Mouse (Mus musculus) forebrain, embryonic 10.5 days (tissue): ENCODE results near the gene Pipox. TPM values are rescaled to one million over a fixed set of nuclear protein-coding genes. Genes with fewer than 3 reads are reported as not detected.

Source experiments
- DNase-seq: peaks from one replicate; pipeline ENCODE4 v3.0.0-alpha.2; 2017; ENCODE audit warnings: low spot score; ENCODE audit errors: extremely low spot score
- H3K27ac ChIP-seq: fragments of 300-500 bp; sonication (generic); 2 replicates; pipeline ENCODE4 v1.5.1; 2016; ENCODE audit warnings: mild to moderate bottlenecking
- H3K27me3 ChIP-seq: fragments of 300-500 bp; sonication (generic); 2 replicates; pipeline ENCODE4 v1.6.1; 2016; ENCODE audit warnings: mild to moderate bottlenecking; ENCODE audit not compliant: poor library complexity, severe bottlenecking
- H3K36me3 ChIP-seq: fragments of 300-500 bp; sonication (generic); replicated peaks from 2 replicates; pipeline ENCODE4 v1.6.1; 2016; ENCODE audit warnings: mild to moderate bottlenecking, moderate library complexity
- H3K4me1 ChIP-seq: fragments of 300-500 bp; sonication (generic); 2 replicates; pipeline ENCODE4 v1.6.1; 2016
- H3K4me3 ChIP-seq: fragments of 300-500 bp; sonication (generic); 2 replicates; pipeline ENCODE4 v1.5.1; 2016; ENCODE audit warnings: mild to moderate bottlenecking, moderate library complexity
- H3K9me3 ChIP-seq: fragments of 300-500 bp; sonication (generic); 2 replicates; pipeline ENCODE4 v1.6.1; 2016; ENCODE audit warnings: mild to moderate bottlenecking, moderate library complexity
- WGBS: fragments of 180-500 bp; shearing (Covaris S2); methylation state at CpG from one replicate; pipeline ENCODE4 v1.1.7; 2016; 5-methylcytosine and 5-hydroxymethylcytosine counted together
- polyA plus RNA-seq: library from polyadenylated mRNA; unstranded; fragments of >200 nt; fragmentation: Nextera tagmentation; extraction: Ambion mirVana; gene quantifications from 2 replicates; pipeline ENCODE4 v1.2.1, GENCODE M21; 2016

Gene Pipox
- polyA plus RNA-seq, 1 experiment from 2014 or later, result 10.0 TPM

DNA sequence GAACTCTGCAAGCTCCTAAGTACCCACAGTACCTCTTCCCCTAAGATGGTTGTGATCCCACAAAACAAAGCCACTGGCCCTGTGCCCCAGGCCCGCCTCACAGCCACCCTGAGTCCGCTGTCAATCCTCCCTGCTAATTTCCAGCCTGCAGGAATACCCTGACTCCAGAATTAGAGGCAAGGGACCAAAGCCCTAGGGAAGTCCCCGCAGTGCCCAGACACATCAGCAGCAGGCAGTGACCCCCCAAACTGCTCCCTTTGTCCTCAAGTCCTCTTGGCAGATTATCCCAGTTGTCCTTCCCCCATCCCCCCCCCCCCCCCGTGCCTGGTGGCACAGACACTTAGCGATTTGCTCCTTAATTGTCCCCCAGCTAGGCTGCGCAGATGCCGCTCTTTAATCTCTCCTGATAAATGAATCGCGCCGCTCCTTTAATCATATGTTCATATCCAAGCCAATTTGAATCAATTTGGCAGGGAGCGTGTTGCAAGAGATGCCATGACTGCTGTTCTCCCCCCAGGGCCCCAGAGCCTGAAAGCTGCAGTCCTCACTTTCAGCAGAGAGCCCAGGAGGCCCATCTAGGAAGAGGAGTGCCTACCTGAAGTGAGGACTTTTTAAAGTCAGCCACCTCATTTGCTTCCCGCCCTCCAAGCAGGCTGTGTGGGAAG, 26.3 kb downstream of the Pipox start:
- Histone ChIP-seq H3K4me3 (peak overlapping the region; percentile 21; the same call in 1 of the 2 replicates), H3K9me3 (no peaks in the 10 kb centered on the region), H3K27me3 (peaks cover 93% of the 10 kb centered on the region), H3K27ac (peak overlapping the region; percentile 60), H3K36me3 (0 out of 2 replicates have a peak, but pooled peaks cover 5% of the 10 kb centered on the region), H3K4me1 (peaks cover 61% of the 10 kb centered on the region)
- DNase-seq, result no peak
- 3% methylated on average over 12 of the region's 12 CpGs for WGBS

DNA sequence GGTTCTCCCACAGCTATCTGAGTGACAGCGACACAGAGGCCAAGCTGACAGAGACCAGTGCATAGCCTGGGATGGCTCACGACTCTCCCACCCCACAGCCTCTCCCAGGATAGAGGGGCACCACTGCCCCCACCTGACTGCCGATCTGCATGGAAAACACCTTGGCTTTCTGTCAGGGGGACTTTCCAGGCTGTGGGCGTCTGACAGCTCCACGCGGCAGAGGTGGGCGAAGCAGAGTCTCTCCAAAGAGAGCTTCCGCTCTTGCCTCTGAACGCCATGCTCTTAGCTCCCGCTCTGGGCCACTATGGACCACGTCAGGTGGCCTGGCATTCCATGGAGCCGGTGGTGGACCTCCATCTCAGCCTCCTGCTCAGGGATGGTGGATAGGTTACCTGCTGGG, 29.1 kb downstream of the Pipox start:
- Histone ChIP-seq H3K4me1 (peaks cover 60% of the 10 kb centered on the region), H3K27me3 (peaks cover 98% of the 10 kb centered on the region), H3K4me3 (no peak overlapping the region), H3K36me3 (peaks cover 20% of the 10 kb centered on the region), H3K27ac (peak overlapping the region; percentile 40; the same call in 1 of the 2 replicates), H3K9me3 (no peaks in the 10 kb centered on the region)
- 65% methylated on average over 12 of the region's 12 CpGs for WGBS
- no peak for DNase-seq

DNA sequence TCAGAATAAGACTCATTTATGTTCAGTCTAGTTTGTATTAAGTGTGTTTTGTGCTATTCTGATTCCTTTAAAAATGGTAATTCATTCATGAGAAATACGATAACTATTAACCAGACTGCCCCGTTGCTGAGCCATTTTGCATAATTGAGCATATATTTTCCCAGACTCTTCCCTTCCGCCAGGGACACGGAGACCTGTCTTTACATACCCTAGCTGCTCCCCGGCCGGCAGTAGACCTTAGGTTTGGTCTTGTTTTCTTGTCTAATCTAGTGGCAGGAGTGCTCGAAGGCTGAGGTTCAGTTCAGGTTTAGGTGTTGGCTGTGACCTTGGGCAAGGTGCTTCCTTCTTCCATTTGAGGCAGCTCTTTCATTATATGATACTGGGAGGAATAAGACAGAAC, 31.0 kb downstream of the Pipox start:
- no peak overlapping the region for H3K4me3 ChIP-seq
- WGBS, result 93% methylated on average over 7 of the region's 7 CpGs
- H3K27me3 ChIP-seq, result peaks cover 98% of the 10 kb centered on the region
- H3K4me1 ChIP-seq, result peaks cover 66% of the 10 kb centered on the region
- H3K9me3 ChIP-seq, result no peaks in the 10 kb centered on the region
- H3K27ac ChIP-seq, result no peak overlapping the region
- no peak for DNase-seq
- H3K36me3 ChIP-seq, result peaks cover 30% of the 10 kb centered on the region

DNA sequence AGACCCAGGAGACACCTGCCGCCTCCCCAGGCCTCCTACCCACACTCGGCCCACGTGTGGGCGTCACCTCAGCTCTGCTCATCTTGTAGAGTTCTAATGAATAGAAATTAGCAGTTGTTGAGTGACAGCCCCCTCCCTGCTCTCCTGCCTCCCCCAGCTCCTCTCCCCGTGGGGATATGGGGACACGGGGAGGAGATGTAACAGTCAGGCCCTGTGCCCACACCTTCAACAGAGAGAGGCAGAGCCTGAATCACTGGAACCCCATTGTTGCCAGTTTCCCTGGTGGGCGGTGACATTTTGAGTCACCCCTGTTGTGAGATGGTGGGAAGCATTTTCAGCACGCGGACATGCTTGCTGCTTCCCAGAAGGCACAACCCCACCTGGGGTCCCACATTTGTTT, 32.9 kb downstream of the Pipox start:
- peaks cover 92% of the 10 kb centered on the region for H3K27me3 ChIP-seq
- DNase-seq, result no peak
- WGBS, result 83% methylated on average over 9 of the region's 9 CpGs
- H3K9me3 ChIP-seq, result no peaks in the 10 kb centered on the region
- peaks cover 37% of the 10 kb centered on the region for H3K36me3 ChIP-seq
- H3K4me1 ChIP-seq, result peaks cover 56% of the 10 kb centered on the region
- H3K27ac ChIP-seq, result no peak overlapping the region
- no peak overlapping the region for H3K4me3 ChIP-seq

DNA sequence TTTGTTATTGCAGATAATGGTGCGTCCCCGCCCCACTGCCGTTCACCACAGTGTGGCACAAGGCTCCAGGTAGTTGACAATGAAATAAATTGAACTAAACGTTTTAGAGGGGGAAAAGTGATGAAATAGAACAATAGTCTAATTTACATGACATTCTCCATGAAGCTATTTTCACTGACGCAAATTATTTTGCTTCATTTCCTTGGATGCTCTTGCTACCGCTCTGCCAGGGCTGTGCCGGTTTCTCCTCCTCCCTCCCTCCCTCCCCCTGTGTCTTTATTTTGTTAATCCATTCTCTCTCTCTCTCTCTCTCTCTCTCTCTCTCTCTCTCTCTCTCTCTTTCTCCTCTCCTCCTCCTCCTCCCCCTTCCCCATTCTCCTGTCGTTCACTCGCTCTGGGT, 35.3 kb downstream of the Pipox start:
- H3K27ac ChIP-seq, result peak overlapping the region; percentile 63
- DNase-seq, result no peak
- H3K27me3 ChIP-seq, result peaks cover 84% of the 10 kb centered on the region
- no peaks in the 10 kb centered on the region for H3K9me3 ChIP-seq
- H3K4me1 ChIP-seq, result peaks cover 51% of the 10 kb centered on the region
- H3K36me3 ChIP-seq, result peaks cover 45% of the 10 kb centered on the region
- 32% methylated on average over 9 of the region's 9 CpGs for WGBS
- H3K4me3 ChIP-seq, result 0 out of 2 replicates have a peak overlapping the region, but pooled peaks have one; percentile 7

DNA sequence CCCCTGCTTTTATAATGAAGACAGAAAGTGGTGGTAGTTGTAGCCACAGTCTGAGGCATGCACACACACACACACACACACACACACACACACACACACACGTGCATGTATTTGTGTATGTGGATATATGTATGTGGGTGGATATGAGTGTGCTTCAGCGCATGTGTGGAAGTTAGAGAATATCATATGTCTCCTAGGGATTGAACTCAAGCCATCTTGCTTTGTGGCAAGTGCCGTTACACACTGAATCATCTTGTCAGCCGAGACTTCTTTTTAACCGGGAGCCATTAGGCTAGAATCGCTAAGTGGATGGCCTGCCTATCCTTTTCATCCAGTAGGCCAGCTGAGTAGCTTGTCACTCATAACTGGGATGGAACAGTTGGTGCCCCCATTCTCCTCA, 36.8 kb downstream of the Pipox start:
- WGBS, result 92% methylated on average over 6 of the region's 6 CpGs
- peaks cover 51% of the 10 kb centered on the region for H3K4me1 ChIP-seq
- no peak overlapping the region for H3K4me3 ChIP-seq
- H3K36me3 ChIP-seq, result peaks cover 57% of the 10 kb centered on the region
- DNase-seq, result no peak
- peaks cover 77% of the 10 kb centered on the region for H3K27me3 ChIP-seq
- H3K27ac ChIP-seq, result no peak overlapping the region
- no peaks in the 10 kb centered on the region for H3K9me3 ChIP-seq

DNA sequence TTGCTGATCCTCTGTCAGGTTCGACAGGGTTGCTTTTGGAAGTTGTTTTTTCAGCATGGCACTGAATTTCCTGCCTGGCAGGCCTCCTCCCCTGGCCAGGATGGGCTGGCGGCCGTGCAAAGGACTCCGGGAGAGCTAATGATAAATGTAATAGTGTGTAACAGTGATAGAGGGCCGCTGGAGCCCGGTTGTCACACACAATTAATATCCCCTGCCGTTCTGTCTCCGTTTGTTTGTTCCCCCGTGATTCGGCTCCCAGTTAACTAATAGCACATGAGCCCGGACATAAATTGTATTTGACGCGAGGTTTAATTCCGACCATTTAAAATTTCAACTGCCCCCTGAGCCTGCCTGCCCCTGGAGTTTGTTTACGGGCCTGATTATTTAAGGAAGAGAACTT, 38.5 kb downstream of the Pipox start:
- no peak for DNase-seq
- H3K27me3 ChIP-seq, result peaks cover 75% of the 10 kb centered on the region
- H3K4me3 ChIP-seq, result no peak overlapping the region
- H3K36me3 ChIP-seq, result peaks cover 63% of the 10 kb centered on the region
- 66% methylated on average over 15 of the region's 15 CpGs for WGBS
- peaks cover 58% of the 10 kb centered on the region for H3K4me1 ChIP-seq
- H3K9me3 ChIP-seq, result no peaks in the 10 kb centered on the region
- 0 out of 2 replicates have a peak overlapping the region, but pooled peaks have one; percentile 53 for H3K27ac ChIP-seq

DNA sequence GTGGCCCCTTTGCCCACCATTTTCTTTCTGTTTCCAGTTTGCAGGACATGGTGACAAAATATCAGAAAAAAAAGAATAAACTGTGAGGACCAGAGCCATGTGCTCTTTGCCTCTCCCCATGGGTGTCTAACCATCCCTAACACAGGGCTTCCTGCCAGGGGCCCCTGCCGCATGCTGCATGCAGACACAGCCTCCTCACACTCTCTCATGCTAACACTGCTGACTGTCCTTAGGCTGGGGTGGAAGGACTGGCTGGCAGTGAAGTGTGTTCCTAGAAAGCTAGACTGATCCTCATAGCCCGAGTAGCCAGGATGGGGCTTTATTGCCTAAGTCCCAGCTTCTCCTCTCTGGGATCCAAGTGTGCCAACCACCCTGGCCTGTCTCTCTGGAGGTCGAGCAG, 39.3 kb downstream of the Pipox start:
- H3K36me3 ChIP-seq, result peaks cover 63% of the 10 kb centered on the region
- peaks cover 75% of the 10 kb centered on the region for H3K27me3 ChIP-seq
- H3K27ac ChIP-seq, result peak overlapping the region; percentile 53
- no peak overlapping the region for H3K4me3 ChIP-seq
- WGBS, result 53% methylated on average over 3 of the region's 3 CpGs
- peaks cover 59% of the 10 kb centered on the region for H3K4me1 ChIP-seq
- H3K9me3 ChIP-seq, result no peaks in the 10 kb centered on the region
- DNase-seq, result no peak

DNA sequence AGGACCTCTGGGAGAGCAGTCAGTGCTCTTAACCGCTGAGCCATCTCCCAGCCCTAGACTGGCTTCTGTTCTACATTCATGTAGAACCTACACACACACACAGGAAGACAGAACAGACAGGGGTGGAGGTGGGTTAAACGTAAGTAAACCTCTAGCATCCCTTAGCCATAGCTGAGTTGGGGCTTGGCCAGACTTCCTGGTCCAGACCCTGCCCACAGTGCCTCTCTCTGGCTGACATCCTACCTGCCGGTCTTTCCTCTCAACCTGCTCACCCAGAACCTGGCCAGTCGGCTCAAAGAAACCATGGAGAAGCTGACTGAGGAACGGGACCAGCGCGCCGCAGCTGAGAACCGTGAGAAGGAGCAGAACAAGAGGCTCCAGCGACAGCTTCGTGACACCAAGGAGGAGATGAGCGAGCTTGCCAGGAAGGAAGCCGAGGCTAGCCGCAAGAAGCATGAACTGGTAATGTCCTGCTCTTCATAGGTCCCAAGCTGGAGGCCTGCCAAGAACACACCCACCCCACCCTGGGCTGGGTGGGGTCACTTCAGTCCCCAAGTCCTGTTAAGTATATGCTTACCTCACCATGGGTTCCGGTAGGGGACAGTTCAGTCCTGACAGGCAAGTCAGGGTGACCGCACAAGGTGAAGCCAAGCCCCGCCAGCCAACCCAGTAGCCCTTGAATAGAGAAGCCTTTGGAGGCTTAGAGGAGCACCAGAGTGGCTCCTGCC, 40.8 kb downstream of the Pipox start:
- Histone ChIP-seq H3K4me3 (no peak overlapping the region), H3K9me3 (no peaks in the 10 kb centered on the region), H3K36me3 (peaks cover 67% of the 10 kb centered on the region), H3K27me3 (peaks cover 71% of the 10 kb centered on the region), H3K27ac (no peak overlapping the region), H3K4me1 (peaks cover 55% of the 10 kb centered on the region)
- WGBS, result 94% methylated on average over 17 of the region's 17 CpGs
- DNase-seq, result no peak

DNA sequence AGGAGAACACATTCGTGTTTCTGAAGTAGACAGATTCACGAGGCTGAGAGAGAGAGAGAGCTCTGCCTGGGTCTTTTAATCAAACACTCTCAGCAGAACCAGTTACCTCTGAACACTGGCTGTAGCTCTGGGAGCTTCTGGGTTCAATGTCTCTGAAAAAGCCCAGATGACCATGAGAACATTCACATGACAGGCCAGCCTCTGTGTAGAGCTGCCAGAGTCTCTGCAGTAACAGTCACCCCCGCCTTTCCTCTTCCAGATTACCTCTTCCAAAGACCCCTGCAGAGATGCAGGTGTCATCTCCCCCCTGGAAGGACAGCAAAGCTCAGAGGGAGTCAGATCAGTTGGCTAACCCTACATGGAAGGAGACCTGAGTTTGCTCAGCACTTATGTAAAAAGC, 41.7 kb downstream of the Pipox start:
- no peak for DNase-seq
- Histone ChIP-seq H3K36me3 (peaks cover 67% of the 10 kb centered on the region), H3K9me3 (no peaks in the 10 kb centered on the region), H3K4me3 (no peak overlapping the region), H3K4me1 (peaks cover 56% of the 10 kb centered on the region), H3K27me3 (peaks cover 71% of the 10 kb centered on the region), H3K27ac (no peak overlapping the region)
- WGBS, result 68% methylated on average over 3 of the region's 3 CpGs

DNA sequence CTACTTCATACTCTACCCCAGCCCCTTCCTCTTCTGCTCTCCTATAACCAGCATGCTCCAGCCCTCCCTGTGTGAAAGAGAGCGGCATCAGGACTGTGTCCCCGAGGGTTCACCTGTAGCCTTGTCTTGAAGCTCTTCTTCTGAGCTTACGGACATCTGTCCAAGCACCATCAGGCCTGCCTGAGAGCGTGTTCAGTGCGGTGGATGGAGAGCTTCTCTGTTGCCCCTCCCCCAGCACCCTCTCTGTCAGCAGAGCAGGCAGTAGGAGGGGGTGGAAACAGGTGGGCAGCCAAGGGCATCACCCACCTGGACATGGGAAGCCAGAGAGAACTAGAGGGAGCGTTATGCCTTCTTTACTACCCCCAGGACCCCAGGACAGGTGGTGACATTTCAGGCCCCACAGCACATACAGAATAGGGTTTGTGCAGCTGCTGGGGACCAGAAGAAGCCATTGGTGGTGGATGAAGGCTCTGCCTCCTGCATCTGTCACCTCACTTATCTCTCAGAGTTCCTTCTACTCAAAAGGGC, 42.3 kb downstream of the Pipox start:
- peak overlapping the region; percentile 62; the same call in 1 of the 2 replicates for H3K27ac ChIP-seq
- no peaks in the 10 kb centered on the region for H3K9me3 ChIP-seq
- peaks cover 71% of the 10 kb centered on the region for H3K27me3 ChIP-seq
- 79% methylated on average over 6 of the region's 6 CpGs for WGBS
- peaks cover 73% of the 10 kb centered on the region for H3K36me3 ChIP-seq
- H3K4me1 ChIP-seq, result peaks cover 54% of the 10 kb centered on the region
- no peak overlapping the region for H3K4me3 ChIP-seq
- no peak for DNase-seq

DNA sequence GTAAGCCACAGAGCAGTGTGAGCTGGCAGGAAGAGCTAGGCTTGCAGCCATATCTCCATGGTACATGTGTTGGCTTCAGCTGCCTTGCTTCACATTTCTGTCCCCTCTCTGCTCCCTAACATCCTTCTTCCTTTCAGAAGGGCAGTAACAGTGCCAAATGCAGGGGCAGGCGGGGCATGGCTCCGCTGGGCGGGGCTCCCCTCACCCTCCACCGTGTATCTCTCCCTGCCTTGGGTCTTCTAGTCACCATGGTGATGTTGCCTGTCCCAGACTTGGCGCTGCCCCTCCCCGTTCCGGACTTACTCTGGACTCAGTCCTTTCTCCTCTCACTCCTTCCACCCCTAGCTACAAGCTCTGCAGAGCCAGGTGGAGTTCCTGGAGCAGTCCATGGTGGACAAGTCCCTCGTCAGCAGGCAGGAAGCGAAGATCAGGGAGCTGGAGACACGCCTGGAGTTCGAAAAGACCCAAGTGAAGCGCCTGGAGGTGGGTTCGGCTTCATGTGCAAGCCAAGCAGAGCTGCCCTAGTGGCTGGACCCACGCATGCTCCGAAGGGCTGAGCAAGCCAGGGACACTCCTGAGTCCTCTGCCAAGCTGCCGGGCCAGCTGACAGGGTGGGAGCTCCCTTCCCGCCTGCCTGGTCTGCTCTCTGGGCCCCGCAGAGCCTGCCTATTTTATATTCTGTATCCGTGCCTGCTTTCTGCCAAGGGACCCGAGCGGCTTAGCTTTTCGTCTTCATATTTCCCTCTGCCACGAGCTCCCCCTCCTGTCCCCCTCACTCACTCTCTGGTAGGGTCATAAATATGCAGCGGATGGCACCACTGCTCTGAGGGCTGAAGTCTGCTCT, 43.3 kb downstream of the Pipox start:
- Histone ChIP-seq H3K4me1 (peaks cover 51% of the 10 kb centered on the region), H3K36me3 (peaks cover 82% of the 10 kb centered on the region), H3K9me3 (no peaks in the 10 kb centered on the region), H3K4me3 (0 out of 2 replicates have a peak overlapping the region, but pooled peaks have one; percentile 8), H3K27me3 (peaks cover 80% of the 10 kb centered on the region), H3K27ac (peak overlapping the region; percentile 62)
- DNase-seq, result no peak
- WGBS, result 66% methylated on average over 24 of the region's 24 CpGs
